Mouse (Mus musculus) small intestine, adult 2 months (tissue): ENCODE data around the gene Klf3. TPM values are rescaled to one million over a fixed set of nuclear protein-coding genes. Genes with fewer than 3 reads are reported as not detected.

Experiments
- H3K27ac ChIP-seq: fragments of 200-500 bp; 2 replicates; pipeline ENCODE4 v1.5.1; 2012; ENCODE audit warnings: low read depth, low read length, control low read depth, inconsistent platforms; ENCODE audit not compliant: insufficient read depth
- H3K27me3 ChIP-seq: fragments of 200-500 bp; 2 replicates; pipeline ENCODE4 v1.6.1; 2012; ENCODE audit warnings: mild to moderate bottlenecking, moderate library complexity, low read length, inconsistent platforms; ENCODE audit not compliant: control insufficient read depth, insufficient read depth
- H3K36me3 ChIP-seq: fragments of 200-500 bp; 2 replicates; pipeline ENCODE4 v1.6.1; 2012; ENCODE audit warnings: mild to moderate bottlenecking, low read length, control low read depth, inconsistent platforms; ENCODE audit not compliant: control insufficient read depth, insufficient read depth
- H3K4me1 ChIP-seq: fragments of 200-500 bp; 2 replicates; pipeline ENCODE4 v1.6.1; 2012; ENCODE audit warnings: low read length, inconsistent platforms, mixed read lengths; ENCODE audit not compliant: control insufficient read depth, insufficient read depth, insufficient read length
- H3K4me3 ChIP-seq: fragments of 200-500 bp; 2 replicates; pipeline ENCODE4 v1.5.1; 2012; ENCODE audit warnings: low read depth, mild to moderate bottlenecking, control low read depth, inconsistent platforms, low read length, moderate library complexity
- CTCF ChIP-seq: fragments of 200-500 bp; IDR thresholded peaks from 2 replicates; pipeline ENCODE4 v1.5.1; 2012; ENCODE audit warnings: low read depth, mild to moderate bottlenecking, control low read depth, inconsistent platforms, low read length, moderate library complexity, mixed read lengths; ENCODE audit not compliant: insufficient replicate concordance, insufficient read length; ENCODE audit errors: extremely low read depth
- POLR2A ChIP-seq: fragments of 200-500 bp; IDR thresholded peaks from 2 replicates; pipeline ENCODE4 v1.6.1; 2012; ENCODE audit warnings: low read depth, mild to moderate bottlenecking, control low read depth, inconsistent platforms, low read length, moderate library complexity
- WGBS: fragments of 180-500 bp; shearing (Covaris S2); methylation state at CpG from one replicate; pipeline ENCODE4 v1.1.7; 2018; 5-methylcytosine and 5-hydroxymethylcytosine counted together
- polyA plus RNA-seq: library from polyadenylated mRNA; depleted of rRNA; stranded (reverse); fragments of >200 nt; gene quantifications from 2 replicates; pipeline ENCODE4 v1.2.3, GENCODE M21; 2012

The Klf3 gene
- polyA plus RNA-seq, 1 experiment, result 170 TPM

DNA sequence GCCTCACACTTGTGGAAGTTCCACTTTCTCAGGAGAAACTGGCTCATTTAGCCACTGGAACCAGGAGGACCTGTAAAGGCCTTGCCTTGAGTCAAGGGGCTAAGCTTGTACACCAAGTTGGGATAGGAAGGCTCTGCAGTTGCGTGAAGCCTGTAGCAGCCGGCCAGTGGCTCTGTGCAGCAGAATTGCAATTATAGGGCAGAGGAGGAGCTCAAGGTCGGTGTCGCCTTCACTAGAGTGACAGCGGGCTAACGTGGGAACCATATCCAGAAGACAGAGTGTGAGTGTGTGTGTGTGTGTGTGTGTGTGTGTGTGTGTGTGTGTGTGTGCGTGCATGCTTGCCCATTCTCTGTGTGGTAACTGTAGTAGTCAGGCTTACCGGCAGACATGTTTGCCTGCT is 12.4 kb downstream of the Klf3 start:
- H3K27me3 ChIP-seq, result no peaks in the 10 kb centered on the region
- 74% methylated on average over 8 of the region's 8 CpGs for WGBS
- peaks cover 51% of the 10 kb centered on the region for H3K36me3 ChIP-seq
- H3K27ac ChIP-seq, result no peak overlapping the region
- H3K4me3 ChIP-seq, result no peak overlapping the region
- peaks cover 30% of the 10 kb centered on the region for H3K4me1 ChIP-seq
- no peak for TF ChIP-seq CTCF
- TF ChIP-seq POLR2A, result no peak

DNA sequence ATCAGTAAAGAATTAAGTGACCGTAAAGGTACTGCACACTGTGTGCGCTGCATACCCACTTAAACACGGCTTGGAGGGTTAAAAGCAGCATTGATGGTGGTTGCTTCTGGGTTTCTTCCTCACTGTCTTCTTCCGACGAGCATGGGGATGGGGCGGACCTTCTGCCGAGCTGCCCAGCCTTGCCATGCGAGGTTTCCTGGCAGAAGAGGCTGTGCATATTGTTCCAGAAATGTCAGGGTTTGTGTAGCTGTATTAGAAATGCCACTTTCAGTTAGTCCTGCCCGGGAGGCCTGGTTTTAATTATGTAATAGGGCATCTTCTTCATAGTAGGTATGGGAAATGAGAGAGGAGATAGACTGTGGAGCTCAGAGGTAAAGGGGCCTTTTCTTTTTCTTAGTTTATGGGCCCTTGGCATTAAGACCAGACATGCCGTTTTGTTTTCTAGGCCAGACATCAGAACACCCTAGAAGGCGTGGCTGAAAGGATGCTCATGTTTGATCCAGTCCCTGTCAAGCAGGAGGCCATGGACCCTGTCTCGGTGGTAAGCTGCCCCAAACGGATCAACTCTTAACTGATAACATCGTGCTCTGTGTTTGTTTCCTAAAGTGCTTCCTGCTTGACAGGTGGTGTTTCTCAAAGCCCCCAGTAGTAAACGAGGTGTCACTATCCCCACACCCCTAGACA is 13.2 kb downstream of the Klf3 start:
- no peak overlapping the region for H3K27ac ChIP-seq
- no peak for TF ChIP-seq POLR2A
- 53% methylated on average over 15 of the region's 15 CpGs for whole genome bisulfite sequencing
- H3K4me3 ChIP-seq, result no peak overlapping the region
- H3K4me1 ChIP-seq, result peaks cover 26% of the 10 kb centered on the region
- peaks cover 58% of the 10 kb centered on the region for H3K36me3 ChIP-seq
- H3K27me3 ChIP-seq, result no peaks in the 10 kb centered on the region

- 68% methylated on average over 8 of the region's 8 CpGs for WGBS
- H3K4me1 ChIP-seq, result peaks cover 22% of the 10 kb centered on the region
- no peak for TF ChIP-seq POLR2A
- TF ChIP-seq CTCF, result no peak
Measured at GRCm38 (mm10) chr5:64816974-64817296, 13.7 kb downstream of the Klf3 start.

DNA sequence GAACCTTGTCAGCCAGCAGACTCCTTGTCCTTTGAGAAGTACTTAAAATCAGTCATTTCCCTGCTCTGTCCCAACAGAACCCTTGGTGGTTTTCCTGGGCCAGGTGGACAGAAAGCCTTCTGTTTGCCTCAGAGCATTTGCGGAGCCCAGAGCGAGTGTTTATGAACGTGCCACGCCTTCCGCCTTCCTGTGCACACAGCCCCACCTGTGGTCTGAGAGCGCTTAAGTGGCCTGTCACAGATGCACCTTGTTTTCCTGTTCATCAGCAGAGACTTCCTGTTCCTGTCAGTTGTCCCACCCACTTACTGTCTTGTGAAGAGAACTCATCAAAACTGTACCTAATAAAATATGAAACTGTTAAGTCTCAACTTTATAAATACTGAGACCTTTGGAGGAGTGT is 16.2 kb downstream of the Klf3 start:
- WGBS, result 21% methylated on average over 6 of the region's 6 CpGs
- peaks cover 19% of the 10 kb centered on the region for H3K4me1 ChIP-seq

More at GRCm38 (mm10) chr5:64816974-64817296, 13.7 kb downstream of the Klf3 start:
- no peaks in the 10 kb centered on the region for H3K27me3 ChIP-seq
- H3K4me3 ChIP-seq, result no peak overlapping the region
- H3K27ac ChIP-seq, result no peak overlapping the region
- peaks cover 63% of the 10 kb centered on the region for H3K36me3 ChIP-seq

DNA sequence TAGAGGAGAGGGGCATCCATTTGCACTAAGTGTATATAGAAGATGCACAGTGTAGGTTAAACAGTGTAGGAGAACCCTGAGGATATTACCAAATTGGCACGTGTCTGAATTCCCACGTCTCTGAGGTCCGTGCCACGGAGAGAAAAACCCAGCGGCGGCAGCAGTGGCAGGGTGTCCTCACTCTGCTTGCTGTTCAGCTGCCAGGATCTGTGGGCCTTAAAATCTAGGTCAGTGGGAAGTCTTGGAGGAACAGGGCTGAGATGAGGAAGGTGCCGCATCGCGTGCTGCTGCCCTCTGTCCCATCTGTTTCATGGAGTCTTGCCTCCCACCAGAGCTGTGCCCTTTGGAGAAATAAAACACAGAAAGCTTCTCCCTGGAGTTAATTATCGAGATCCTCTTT is 16.9 kb downstream of the Klf3 start:
- Histone ChIP-seq H3K27ac (no peak overlapping the region), H3K4me3 (no peak overlapping the region)
- 86% methylated on average over 10 of the region's 10 CpGs for WGBS

More for the DNA sequence above, 16.2 kb downstream of the Klf3 start:
- H3K36me3 ChIP-seq, result peaks cover 85% of the 10 kb centered on the region
- no peak overlapping the region for H3K27ac ChIP-seq
- no peak for TF ChIP-seq CTCF
- TF ChIP-seq POLR2A, result no peak
- H3K4me3 ChIP-seq, result no peak overlapping the region
- no peaks in the 10 kb centered on the region for H3K27me3 ChIP-seq

GRCm38 (mm10) chr5:64821294-64821693 is 18.1 kb downstream of the Klf3 start:
- peaks cover 89% of the 10 kb centered on the region for H3K36me3 ChIP-seq
- no peak overlapping the region for H3K4me3 ChIP-seq
- no peak for TF ChIP-seq CTCF
- TF ChIP-seq POLR2A, result no peak
- WGBS, result 71% methylated on average over 2 of the region's 2 CpGs
- no peak overlapping the region for H3K27ac ChIP-seq
- H3K4me1 ChIP-seq, result peaks cover 8% of the 10 kb centered on the region
- H3K27me3 ChIP-seq, result no peaks in the 10 kb centered on the region

More for the DNA sequence above, 16.9 kb downstream of the Klf3 start:
- Histone ChIP-seq H3K36me3 (peaks cover 91% of the 10 kb centered on the region), H3K4me1 (peaks cover 17% of the 10 kb centered on the region), H3K27me3 (no peaks in the 10 kb centered on the region)
- no peak for TF ChIP-seq CTCF

- Histone ChIP-seq H3K4me3 (no peak overlapping the region), H3K4me1 (peaks cover 8% of the 10 kb centered on the region), H3K27ac (no peak overlapping the region), H3K36me3 (peaks cover 88% of the 10 kb centered on the region), H3K27me3 (no peaks in the 10 kb centered on the region)
- TF ChIP-seq CTCF (no peak), POLR2A (no peak)
- WGBS, result 92% methylated on average over 24 of the region's 24 CpGs
Measured at GRCm38 (mm10) chr5:64821964-64822363, 18.8 kb downstream of the Klf3 start.

DNA sequence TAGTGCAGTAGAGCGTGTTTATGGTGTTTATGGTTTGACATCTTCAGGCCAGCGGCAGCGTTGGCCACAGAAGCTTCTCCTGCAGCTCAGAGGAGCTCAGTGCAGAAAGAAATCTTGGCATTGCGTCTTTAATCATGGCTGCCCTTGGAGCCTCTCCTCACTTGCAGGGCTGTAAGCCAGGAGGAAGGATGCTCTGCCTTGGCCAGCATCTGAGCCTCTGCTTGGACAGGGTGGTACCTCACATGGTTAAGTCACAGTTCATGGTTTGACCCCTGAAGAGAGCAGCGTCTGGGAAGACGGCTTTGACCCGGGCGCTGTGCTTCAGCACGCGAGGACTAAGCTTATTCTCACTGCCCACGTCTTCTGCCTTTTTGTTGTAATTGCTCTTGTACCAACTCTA is 20.2 kb downstream of the Klf3 start:
- peaks cover 8% of the 10 kb centered on the region for H3K4me1 ChIP-seq
- no peaks in the 10 kb centered on the region for H3K27me3 ChIP-seq
- no peak overlapping the region for H3K27ac ChIP-seq
- TF ChIP-seq POLR2A, result no peak
- TF ChIP-seq CTCF, result no peak
- no peak overlapping the region for H3K4me3 ChIP-seq
- H3K36me3 ChIP-seq, result peaks cover 91% of the 10 kb centered on the region
- whole genome bisulfite sequencing, result 96% methylated on average over 11 of the region's 11 CpGs
